21 mouse cellular contexts compared by ENCODE assay signal in genomic region chr6:34633776-34634175, GRCm38 (mm10). TPM values are rescaled to one million over a fixed set of nuclear protein-coding genes. Genes with fewer than 3 reads are reported as not detected.
A peak's percentile ranks its signal among the peaks of the same experiment; 100 is the strongest.
DNase-seq lines count a peak whose midpoint lies in the region; ATAC-seq and TF ChIP-seq lines count a peak whose summit lies in the region.
"Had no signal": no experiment of that assay in that cellular context is flagged by ENCODE, and none has a peak within 500 bp of the region (broad histone marks: within the 10 kb centered on the region; RNA-seq: fewer than 3 reads in every experiment).

No protein-coding gene starts in this region.

- peaks cover 28% of the 10 kb centered on the region for H3K4me1 ChIP-seq in heart, postnatal 0 days (ENCODE audit: control insufficient read depth, insufficient read depth)
- peaks cover 28% of the 10 kb centered on the region for H3K4me1 ChIP-seq in embryonic fibroblast, embryonic 13.5 days (ENCODE audit: control insufficient read depth, insufficient read depth, low read length)
- H3K4me1 ChIP-seq in midbrain, embryonic 11.5 days (ENCODE audit: control insufficient read depth, insufficient read depth, low read length): no peaks in the 10 kb centered on the region; the same call in 1 of the 2 replicates
- H3K4me1 ChIP-seq: liver, embryonic 15.5 days had no signal

- H3K9me3 ChIP-seq in heart, postnatal 0 days (replicated peaks; ENCODE audit: control insufficient read depth, low read length): no peaks in the 10 kb centered on the region
- no peaks in the 10 kb centered on the region for H3K9me3 ChIP-seq in midbrain, embryonic 11.5 days (ENCODE audit: control insufficient read depth, low read length)
- H3K9me3 ChIP-seq: hindbrain, embryonic 15.5 days; limb, embryonic 12.5 days; liver, embryonic 15.5 days; neural tube, embryonic 12.5 days had no signal

- peak overlapping the region; percentile 30; the same call in 1 of the 2 replicates for H3K27ac ChIP-seq in heart, postnatal 0 days (ENCODE audit: low read depth)
- H3K27ac ChIP-seq in embryonic fibroblast, embryonic 13.5 days (ENCODE audit: insufficient read depth, low read length): peak overlapping the region; percentile 65
- H3K27ac ChIP-seq in midbrain, embryonic 11.5 days (ENCODE audit: low read depth, low read length): no peak overlapping the region
- H3K27ac ChIP-seq: hindbrain, embryonic 15.5 days; left cerebral cortex, adult 2 months; limb, embryonic 12.5 days; liver, embryonic 15.5 days; neural tube, embryonic 12.5 days had no signal

- peak; percentile 88 for DNase-seq in heart, adult 11 months
- DNase-seq in heart, postnatal 14 days: no peak
- DNase-seq in heart, postnatal 0 days (ENCODE audit: low spot score): no peak
- DNase-seq in heart, adult 9 months (ENCODE audit: low spot score in 2 of 2): no peak
- DNase-seq in MN1 (ENCODE audit: low spot score): peak; percentile 24
- no peak for DNase-seq in right cerebral cortex, adult 18-20 months
- no peak for DNase-seq in midbrain, embryonic 11.5 days (ENCODE audit: low spot score, missing footprints)
- DNase-seq: B cell, adult 2 months; cerebellum, postnatal 14 days; embryo, embryonic 11 days; kidney, adult 11 months; kidney, postnatal 14 days; right cerebral cortex, postnatal 14 days; thymus, postnatal 25 days had no signal

- intact Hi-C loops in heart, postnatal 14 days (cut with DNase I): no loop called here

- ATAC-seq in heart, postnatal 0 days (ENCODE audit: insufficient read depth, low read depth): peak; percentile 44; the same call in 1 of the 2 replicates
- ATAC-seq in midbrain, embryonic 11.5 days (ENCODE audit: low FRiP score): no peak
- ATAC-seq: forebrain, embryonic 16.5 days had no signal

- H3K4me3 ChIP-seq in heart, postnatal 0 days (ENCODE audit: low read depth, low read length): no peak overlapping the region
- H3K4me3 ChIP-seq in embryonic fibroblast, embryonic 13.5 days (ENCODE audit: insufficient read depth, low read length): no peak overlapping the region
- no peak overlapping the region for H3K4me3 ChIP-seq in midbrain, embryonic 11.5 days (ENCODE audit: low read depth, low read length)
- H3K4me3 ChIP-seq: hindbrain, embryonic 15.5 days; left cerebral cortex, adult 2 months; limb, embryonic 12.5 days; liver, embryonic 15.5 days; neural tube, embryonic 12.5 days had no signal

- no peaks in the 10 kb centered on the region for H3K36me3 ChIP-seq in heart, postnatal 0 days (replicated peaks; ENCODE audit: control insufficient read depth, insufficient read depth, low read length)
- no peaks in the 10 kb centered on the region for H3K36me3 ChIP-seq in midbrain, embryonic 11.5 days (ENCODE audit: control insufficient read depth, insufficient read depth, low read length)
- H3K36me3 ChIP-seq: hindbrain, embryonic 15.5 days; limb, embryonic 12.5 days; liver, embryonic 15.5 days; neural tube, embryonic 12.5 days had no signal

- no peak overlapping the region for H3K9ac ChIP-seq in heart, postnatal 0 days (replicated peaks; ENCODE audit: low read depth, low read length)
- no peak overlapping the region for H3K9ac ChIP-seq in midbrain, embryonic 11.5 days (ENCODE audit: low read length)
- H3K9ac ChIP-seq: hindbrain, embryonic 15.5 days; limb, embryonic 12.5 days; liver, embryonic 15.5 days; neural tube, embryonic 12.5 days had no signal

- TF ChIP-seq EP300 in heart, postnatal 0 days (IDR thresholded peaks at IDR 0.05; ENCODE audit: low read depth): no peak

- no peak for TF ChIP-seq CTCF in heart, postnatal 0 days (IDR thresholded peaks at IDR 0.05; ENCODE audit: low read depth)
- no peak for TF ChIP-seq CTCF in embryonic fibroblast, embryonic 13.5 days (IDR thresholded peaks at IDR 0.05; ENCODE audit: borderline replicate concordance, insufficient read depth, low read length)

- no peak for TF ChIP-seq POLR2A in embryonic fibroblast, embryonic 13.5 days (IDR thresholded peaks at IDR 0.05; ENCODE audit: low read depth, low read length)

- WGBS in heart, postnatal 0 days: 11% methylated on average over 3 of the region's 3 CpGs
- WGBS in midbrain, embryonic 11.5 days: 75% methylated on average over 3 of the region's 3 CpGs

- no peak overlapping the region for H3K4me2 ChIP-seq in heart, postnatal 0 days (ENCODE audit: low read depth, low read length)
- no peak overlapping the region for H3K4me2 ChIP-seq in midbrain, embryonic 11.5 days
- H3K4me2 ChIP-seq: hindbrain, embryonic 15.5 days; limb, embryonic 12.5 days; liver, embryonic 15.5 days; neural tube, embryonic 12.5 days had no signal

- H3K27me3 ChIP-seq in heart, postnatal 0 days (ENCODE audit: control insufficient read depth, insufficient read depth, low read length): no peaks in the 10 kb centered on the region
- H3K27me3 ChIP-seq in midbrain, embryonic 11.5 days (ENCODE audit: control insufficient read depth, insufficient read depth, low read length): no peaks in the 10 kb centered on the region
- H3K27me3 ChIP-seq: hindbrain, embryonic 15.5 days; limb, embryonic 12.5 days; liver, embryonic 15.5 days; neural tube, embryonic 12.5 days had no signal

RNA-seq across cellular contexts. Expression of gene Cald1, which starts 35.5 kb away (rescaled TPM):
- total RNA-seq in heart, postnatal 14 days (2021): 10 to 100 TPM; 56.0 to 59.6 TPM
- total RNA-seq in heart, postnatal 0 days (2014; rRNA removed; ENCODE audit: low replicate concordance): 29.2 and 56.6 TPM in 2 replicates
- polyA plus RNA-seq in heart, postnatal 0 days (2015; fragmentation: Nextera tagmentation; extraction: Ambion mirVana): 105 and 106 TPM in 2 replicates
- 1,420 and 1,765 TPM in 2 replicates for polyA plus RNA-seq in embryonic fibroblast, embryonic 13.5 days (2011; ENCODE audit: insufficient read length, low read depth, missing spikeins)
- polyA plus RNA-seq in midbrain, embryonic 11.5 days (2014; fragmentation: Nextera tagmentation; extraction: Ambion mirVana): 134 and 149 TPM in 2 replicates

Comparison
In these comparisons a context has a peak if more than half of its experiments do, and no peak if none do; other contexts are left out.
1. DNase-seq: peak in heart, adult 11 months (single experiment) and MN1 (single experiment); none in heart, postnatal 14 days (0 of 2), heart, postnatal 0 days (single experiment), heart, adult 9 months (0 of 2), right cerebral cortex, adult 18-20 months (single experiment) and midbrain, embryonic 11.5 days (single experiment).